Mouse (Mus musculus) thymus, adult 2 months (tissue): Measurements from ENCODE around the gene Os9. TPM values are rescaled to one million over a fixed set of nuclear protein-coding genes. Genes with fewer than 3 reads are reported as not detected.

Experiments used
- DNase-seq: peaks from one replicate; pipeline ENCODE4 v3.0.0; 2021
- H3K27ac ChIP-seq: fragments of 200-500 bp; 2 replicates; pipeline ENCODE4 v1.5.1; 2012; ENCODE audit warnings: low read length, control low read depth; ENCODE audit not compliant: control insufficient read depth, insufficient read depth
- H3K27me3 ChIP-seq: fragments of 200-500 bp; 2 replicates; pipeline ENCODE4 v1.6.1; 2012; ENCODE audit warnings: mild to moderate bottlenecking, low read length, moderate library complexity, mixed read lengths; ENCODE audit not compliant: control insufficient read depth, insufficient read depth
- H3K36me3 ChIP-seq: fragments of 200-500 bp; 2 replicates; pipeline ENCODE4 v1.6.1; 2012; ENCODE audit warnings: mild to moderate bottlenecking, low read length, moderate library complexity; ENCODE audit not compliant: control insufficient read depth, insufficient read depth
- H3K4me1 ChIP-seq: fragments of 200-500 bp; replicated peaks from 2 replicates; pipeline ENCODE4 v1.6.1; 2012; ENCODE audit warnings: low read length; ENCODE audit not compliant: control insufficient read depth, insufficient read depth
- H3K4me3 ChIP-seq: fragments of 200-500 bp; 2 replicates; pipeline ENCODE4 v1.5.1; 2012; ENCODE audit warnings: mild to moderate bottlenecking, low read length, control low read depth, moderate library complexity; ENCODE audit not compliant: control insufficient read depth, insufficient read depth
- CTCF ChIP-seq: fragments of 200-500 bp; IDR thresholded peaks from 2 replicates; pipeline ENCODE4 v1.5.1; 2012; ENCODE audit warnings: mild to moderate bottlenecking, control low read depth, low read length, moderate library complexity, borderline replicate concordance; ENCODE audit not compliant: control insufficient read depth, poor library complexity, insufficient read depth; ENCODE audit errors: extremely low read depth
- POLR2A ChIP-seq: fragments of 200-500 bp; IDR thresholded peaks from 2 replicates; pipeline ENCODE4 v1.6.1; 2012; ENCODE audit warnings: mild to moderate bottlenecking, low read length, control low read depth, moderate library complexity; ENCODE audit not compliant: control insufficient read depth, poor library complexity, insufficient read depth; ENCODE audit errors: extremely low read depth
- WGBS: fragments of 180-500 bp; shearing (Covaris S2); methylation state at CpG from one replicate; pipeline ENCODE4 v1.1.7; 2018; 5-methylcytosine and 5-hydroxymethylcytosine counted together
- polyA plus RNA-seq: library from polyadenylated mRNA; depleted of rRNA; stranded (reverse); fragments of >200 nt; gene quantifications from 2 replicates; pipeline ENCODE4 v1.2.3, GENCODE M21; 2012

Os9 gene
- polyA plus RNA-seq, 1 experiment = 106 TPM

GRCm38 (mm10) chr10:127090560-127091411 lies 30.1 kb downstream of the Os9 start:
- H3K36me3 ChIP-seq = peaks cover 50% of the 10 kb centered on the region
- no peaks in the 10 kb centered on the region for H3K27me3 ChIP-seq
- no peak for DNase-seq
- TF ChIP-seq CTCF (no peak), POLR2A (no peak)
- H3K4me3 ChIP-seq = no peak overlapping the region
- H3K27ac ChIP-seq = no peak overlapping the region
- H3K4me1 ChIP-seq = no peaks in the 10 kb centered on the region
- 90% methylated on average over 57 of the region's 57 CpGs for WGBS

- DNase-seq = no peak
- Histone ChIP-seq H3K36me3 (peaks cover 52% of the 10 kb centered on the region), H3K27me3 (no peaks in the 10 kb centered on the region), H3K4me1 (no peaks in the 10 kb centered on the region), H3K27ac (no peak overlapping the region), H3K4me3 (no peak overlapping the region)
- 94% methylated on average over 6 of the region's 6 CpGs for WGBS
- TF ChIP-seq CTCF = no peak
- TF ChIP-seq POLR2A = no peak
Observed at GRCm38 (mm10) chr10:127085633-127086032, 35.3 kb downstream of the Os9 start.

GRCm38 (mm10) chr10:127085052-127085451 lies 35.9 kb downstream of the Os9 start:
- 95% methylated on average over 9 of the region's 9 CpGs for WGBS
- H3K4me1 ChIP-seq = no peaks in the 10 kb centered on the region
- H3K27ac ChIP-seq = no peak overlapping the region
- DNase-seq = no peak
- H3K27me3 ChIP-seq = no peaks in the 10 kb centered on the region
- no peak overlapping the region for H3K4me3 ChIP-seq
- peaks cover 49% of the 10 kb centered on the region for H3K36me3 ChIP-seq
- TF ChIP-seq CTCF (no peak), POLR2A (no peak)

GRCm38 (mm10) chr10:127083915-127084306 lies 37.0 kb downstream of the Os9 start:
- H3K4me1 ChIP-seq = no peaks in the 10 kb centered on the region
- peaks cover 48% of the 10 kb centered on the region for H3K36me3 ChIP-seq
- TF ChIP-seq CTCF (no peak), POLR2A (no peak)
- no peak overlapping the region for H3K27ac ChIP-seq
- H3K27me3 ChIP-seq = no peaks in the 10 kb centered on the region
- no peak overlapping the region for H3K4me3 ChIP-seq
- no peak for DNase-seq
- 90% methylated on average over 5 of the region's 5 CpGs for WGBS

- H3K27me3 ChIP-seq = no peaks in the 10 kb centered on the region
- no peak for TF ChIP-seq CTCF
- TF ChIP-seq POLR2A = no peak
- H3K4me3 ChIP-seq = no peak overlapping the region
- H3K27ac ChIP-seq = no peak overlapping the region
- H3K4me1 ChIP-seq = no peaks in the 10 kb centered on the region
- peaks cover 45% of the 10 kb centered on the region for H3K36me3 ChIP-seq
- WGBS = 93% methylated on average over 8 of the region's 8 CpGs
- DNase-seq = no peak
Observed at GRCm38 (mm10) chr10:127083292-127083914, 37.5 kb downstream of the Os9 start.

GRCm38 (mm10) chr10:127081996-127082620 lies 38.8 kb downstream of the Os9 start:
- H3K36me3 ChIP-seq = peaks cover 33% of the 10 kb centered on the region
- H3K4me1 ChIP-seq = peaks cover 10% of the 10 kb centered on the region
- DNase-seq = no peak
- WGBS = 83% methylated on average over 8 of the region's 8 CpGs
- TF ChIP-seq CTCF (no peak), POLR2A (no peak)
- H3K4me3 ChIP-seq = no peak overlapping the region
- no peak overlapping the region for H3K27ac ChIP-seq
- H3K27me3 ChIP-seq = no peaks in the 10 kb centered on the region
